Mouse (Mus musculus): ENCODE data around the gene Zfp780b.
"Not testable (repeated sequence)": the region's sequence is repeated elsewhere in the genome, so short reads cannot be mapped to it uniquely, and the experiment has no call there.

Zfp780b gene

GRCm38 (mm10) chr7:27978683-27979528 is at the start of gene Zfp780b:
TSS of gene Zfp780b (minus strand) at chr7:27979171.
- peak; percentile 79 to 87 for DNase-seq

GRCm38 (mm10) chr7:28014445-28014810 is 35.5 kb upstream of the Zfp780b start:
- no peak for DNase-seq

- peak; percentile 83 to 88 for DNase-seq
These were observed 34.8 kb upstream of the Zfp780b start, which contains the start of gene Zfp850 for GRCm38 (mm10) chr7:28013549-28014444. TSS of gene Zfp850 (minus strand) at chr7:28014115.

GRCm38 (mm10) chr7:28010271-28010670 is 31.3 kb upstream of the Zfp780b start:
- DNase-seq, result no peak

- DNase-seq, result no peak
These were observed 3.2 kb upstream of the Zfp780b start for GRCm38 (mm10) chr7:27982197-27982596.

- not testable (repeated sequence) for DNase-seq
These were observed 29.5 kb downstream of the Zfp780b start for GRCm38 (mm10) chr7:27949451-27949850.

- peak; percentile 34 to 43 for DNase-seq
These were observed 37.1 kb downstream of the Zfp780b start for GRCm38 (mm10) chr7:27941869-27942268.

- not testable (repeated sequence) for DNase-seq
These were observed 45.2 kb downstream of the Zfp780b start for GRCm38 (mm10) chr7:27933800-27934158.

GRCm38 (mm10) chr7:27933050-27933799 is 45.7 kb downstream of the Zfp780b start:
- DNase-seq, result no peak

GRCm38 (mm10) chr7:27928818-27929695 is 49.9 kb downstream of the Zfp780b start, which contains the start of gene Zfp974:
TSS of gene Zfp974 (minus strand) at chr7:27929460.
- peak; percentile 68 to 76 for DNase-seq

GRCm38 (mm10) chr7:27927041-27927440 is 51.9 kb downstream of the Zfp780b start:
- DNase-seq, result not testable (repeated sequence)

GRCm38 (mm10) chr7:27910952-27911351 is 68.0 kb downstream of the Zfp780b start:
- not testable (repeated sequence) for DNase-seq
